Mouse (Mus musculus): ENCODE results near the gene Wdr89. TPM values are rescaled to one million over a fixed set of nuclear protein-coding genes. Genes with fewer than 3 reads are reported as not detected.

The Wdr89 gene
- total and polyA plus RNA-seq, 3 experiments, result 10.2 to 33.0 (median 27.6) TPM

- 0 out of 4 replicates have a peak, but pooled peaks cover 0 to 2% of the 10 kb centered on the region in 2 experiments for H3K4me1 ChIP-seq (ENCODE audit: control insufficient read depth in 1 of 2, insufficient read depth in 2 of 2)
Measured at GRCm38 (mm10) chr12:75702739-75703122, 33.4 kb upstream of the Wdr89 start.

GRCm38 (mm10) chr12:75702084-75702738 lies 32.9 kb upstream of the Wdr89 start:
- Histone ChIP-seq H3K79me2 (replicated peaks; ENCODE audit: control insufficient read depth, extremely low read depth, insufficient read depth, poor library complexity, severe bottlenecking) (no peaks in the 10 kb centered on the region), H3K27ac (ENCODE audit: insufficient read depth, low read depth) (no peak overlapping the region), H3K4me1 (ENCODE audit: control insufficient read depth in 1 of 2, insufficient read depth in 2 of 2) (0 out of 4 replicates have a peak, but pooled peaks cover 0 to 2% of the 10 kb centered on the region in 2 experiments), H3K9ac (ENCODE audit: insufficient read depth, low read depth) (no peak overlapping the region), H3K4me3 (replicated peaks in 1 of 3; ENCODE audit: low read depth in 2 of 3, low read length in 2 of 3, poor library complexity in 1 of 3) (no peak overlapping the region), H3K4me2 (ENCODE audit: insufficient read depth, low read depth, poor library complexity, severe bottlenecking) (no peak overlapping the region), H3K36me3 (replicated peaks in 1 of 2; ENCODE audit: control insufficient read depth in 1 of 2, insufficient read depth in 1 of 2, low read length in 1 of 2) (no peaks in the 10 kb centered on the region), H3K9me3 (replicated peaks; ENCODE audit: low read length) (no peaks in the 10 kb centered on the region), H3K27me3 (replicated peaks) (no peaks in the 10 kb centered on the region)
- in situ Hi-C loops (cut with MboI; ENCODE audit: low pct_ligation_motif_present, low pct_unique_long_range_greater_than_20kb, low sequenced_read_pairs), result no loop called here
- dilution Hi-C loops (cut with MboI; ENCODE audit: extremely low pct_ligation_motif_present, extremely low pct_unique_long_range_greater_than_20kb, low sequenced_read_pairs), result no loop called here
- DNase-seq (ENCODE audit: extremely low read depth), result no peak
- TF ChIP-seq ZKSCAN1 (IDR thresholded peaks at IDR 0.05; ENCODE audit: borderline replicate concordance, low read depth, low read length) (no peak), GABPA (IDR thresholded peaks at IDR 0.05; ENCODE audit: insufficient replicate concordance, low read depth, low read length) (no peak), MYC (IDR thresholded peaks at IDR 0.05; ENCODE audit: low read depth, low read length) (no peak), RAD21 (IDR thresholded peaks at IDR 0.05; ENCODE audit: low read depth, low read length) (no peak), JUN (IDR thresholded peaks at IDR 0.05; ENCODE audit: insufficient read depth, low read depth, low read length) (no peak), USF2 (conservative IDR thresholded peaks at IDR 0.05; ENCODE audit: low read depth, low read length) (no peak), CTCF (conservative IDR thresholded peaks at IDR 0.05 in 1 of 2, IDR thresholded peaks at IDR 0.05 in 1 of 2; ENCODE audit: low read depth in 2 of 2, low read length in 2 of 2) (no peak), KAT2A (IDR thresholded peaks at IDR 0.05; ENCODE audit: insufficient replicate concordance, low read length) (no peak), RCOR1 (conservative IDR thresholded peaks at IDR 0.05; ENCODE audit: low read depth, low read length) (no peak), NELFE (IDR thresholded peaks at IDR 0.05; ENCODE audit: low read depth, low read length) (no peak), ELF1 (IDR thresholded peaks at IDR 0.05; ENCODE audit: low read depth, low read length) (no peak), PAX5 (IDR thresholded peaks at IDR 0.05; ENCODE audit: low read length) (no peak), JUND (conservative IDR thresholded peaks at IDR 0.05; ENCODE audit: low read depth, low read length) (no peak)

More at GRCm38 (mm10) chr12:75702739-75703122, 33.4 kb upstream of the Wdr89 start:
- no peak for DNase-seq (ENCODE audit: extremely low read depth)
- Histone ChIP-seq H3K27me3 (replicated peaks) (no peaks in the 10 kb centered on the region), H3K9me3 (replicated peaks; ENCODE audit: low read length) (no peaks in the 10 kb centered on the region), H3K79me2 (replicated peaks; ENCODE audit: control insufficient read depth, extremely low read depth, insufficient read depth, poor library complexity, severe bottlenecking) (no peaks in the 10 kb centered on the region), H3K9ac (ENCODE audit: insufficient read depth, low read depth) (no peak overlapping the region), H3K36me3 (replicated peaks in 1 of 2; ENCODE audit: control insufficient read depth in 1 of 2, insufficient read depth in 1 of 2, low read length in 1 of 2) (no peaks in the 10 kb centered on the region), H3K27ac (ENCODE audit: insufficient read depth, low read depth) (no peak overlapping the region), H3K4me2 (ENCODE audit: insufficient read depth, low read depth, poor library complexity, severe bottlenecking) (no peak overlapping the region), H3K4me3 (replicated peaks in 1 of 3; ENCODE audit: low read depth in 2 of 3, low read length in 2 of 3, poor library complexity in 1 of 3) (no peak overlapping the region)
- dilution Hi-C loops (cut with MboI; ENCODE audit: extremely low pct_ligation_motif_present, extremely low pct_unique_long_range_greater_than_20kb, low sequenced_read_pairs) (no loop called here), in situ Hi-C loops (cut with MboI; ENCODE audit: low pct_ligation_motif_present, low pct_unique_long_range_greater_than_20kb, low sequenced_read_pairs) (no loop called here)
- TF ChIP-seq MAFK (IDR thresholded peaks at IDR 0.05; ENCODE audit: insufficient replicate concordance, low read length) (no peak), MAZ (IDR thresholded peaks at IDR 0.05; ENCODE audit: low read depth, low read length) (no peak), EP300 (IDR thresholded peaks at IDR 0.05; ENCODE audit: low read length) (no peak), ZC3H11A (IDR thresholded peaks at IDR 0.05; ENCODE audit: low read depth, low read length) (no peak), TCF12 (IDR thresholded peaks at IDR 0.05; ENCODE audit: low read depth, low read length) (no peak), JUN (IDR thresholded peaks at IDR 0.05; ENCODE audit: insufficient read depth, low read depth, low read length) (no peak), POLR2A (IDR thresholded peaks at IDR 0.05; ENCODE audit: low read depth, low read length) (no peak), UBTF (IDR thresholded peaks at IDR 0.05; ENCODE audit: low read depth, low read length) (no peak), CTCF (conservative IDR thresholded peaks at IDR 0.05 in 1 of 2, IDR thresholded peaks at IDR 0.05 in 1 of 2; ENCODE audit: low read depth in 2 of 2, low read length in 2 of 2) (no peak), ETS1 (conservative IDR thresholded peaks at IDR 0.05; ENCODE audit: low read depth, low read length) (no peak), BHLHE40 (IDR thresholded peaks at IDR 0.05; ENCODE audit: low read depth, low read length) (no peak)

All from CH12.LX (cell line).